Mouse (Mus musculus) c-Kit-positive CD71-negative TER-119-negative erythroid progenitor cells, embryonic 14.5 days (primary cell): Measurements from ENCODE around the gene Trim27.

Experiments used
- DNase-seq: peaks from one replicate; pipeline ENCODE4 v3.0.0-alpha.2; 2013; ENCODE audit warnings: low read depth

Gene Trim27

GRCm38 (mm10) chr13:21172241-21173027, 6.8 kb upstream of the Trim27 start:
- no peak for DNase-seq

- no peak for DNase-seq
Observed at GRCm38 (mm10) chr13:21173072-21173471, 6.2 kb upstream of the Trim27 start.

GRCm38 (mm10) chr13:21176733-21177132, 2.5 kb upstream of the Trim27 start:
- DNase-seq: no peak

- DNase-seq: no peak
Observed at GRCm38 (mm10) chr13:21177657-21178056, 1.6 kb upstream of the Trim27 start.

GRCm38 (mm10) chr13:21178364-21178763, 881 bp upstream of the Trim27 start:
- no peak for DNase-seq

GRCm38 (mm10) chr13:21179724-21180550, 692 bp downstream of the Trim27 start:
- peak; percentile 87 for DNase-seq

GRCm38 (mm10) chr13:21180551-21181530, 1.6 kb downstream of the Trim27 start:
- no peak for DNase-seq

- DNase-seq: no peak
Observed at GRCm38 (mm10) chr13:21181996-21182395, 2.8 kb downstream of the Trim27 start.

GRCm38 (mm10) chr13:21183066-21183465, 3.8 kb downstream of the Trim27 start:
- no peak for DNase-seq

- no peak for DNase-seq
Observed at GRCm38 (mm10) chr13:21183661-21184060, 4.4 kb downstream of the Trim27 start.

GRCm38 (mm10) chr13:21185521-21185920, 6.3 kb downstream of the Trim27 start:
- no peak for DNase-seq

GRCm38 (mm10) chr13:21195406-21196228, 16.4 kb downstream of the Trim27 start:
- no peak for DNase-seq

- no peak for DNase-seq
Observed at GRCm38 (mm10) chr13:21197721-21198120, 18.5 kb downstream of the Trim27 start.

GRCm38 (mm10) chr13:21198313-21198712, 19.1 kb downstream of the Trim27 start:
- DNase-seq: no peak

- DNase-seq: no peak
Observed at GRCm38 (mm10) chr13:21199046-21200028, 20.1 kb downstream of the Trim27 start.

GRCm38 (mm10) chr13:21200043-21200999, 21.1 kb downstream of the Trim27 start:
- DNase-seq: peak; percentile 89

GRCm38 (mm10) chr13:21215275-21215983, 36.2 kb downstream of the Trim27 start:
- peak; percentile 70 for DNase-seq

GRCm38 (mm10) chr13:21216781-21217180, 37.5 kb downstream of the Trim27 start:
- DNase-seq: no peak
